Mouse (Mus musculus) lung, adult 10 weeks (tissue): ENCODE measurements around the gene Gprc5a. TPM values are rescaled to one million over a fixed set of nuclear protein-coding genes. Genes with fewer than 3 reads are reported as not detected.

Source experiments
- polyA plus RNA-seq: library from polyadenylated mRNA; stranded (reverse); fragments of 350-450 nt; fragmentation: Illumina TruSeq; extraction: RNeasy Lipid Tissue Mini Kit (QIAGEN cat#74804); gene quantifications from one replicate; pipeline ENCODE4 v1.2.3, GENCODE M21; 2014; ENCODE audit warnings: low read depth, low replicate concordance; ENCODE audit not compliant: insufficient read depth

Gene Gprc5a
- 320 TPM for polyA plus RNA-seq

DNA sequence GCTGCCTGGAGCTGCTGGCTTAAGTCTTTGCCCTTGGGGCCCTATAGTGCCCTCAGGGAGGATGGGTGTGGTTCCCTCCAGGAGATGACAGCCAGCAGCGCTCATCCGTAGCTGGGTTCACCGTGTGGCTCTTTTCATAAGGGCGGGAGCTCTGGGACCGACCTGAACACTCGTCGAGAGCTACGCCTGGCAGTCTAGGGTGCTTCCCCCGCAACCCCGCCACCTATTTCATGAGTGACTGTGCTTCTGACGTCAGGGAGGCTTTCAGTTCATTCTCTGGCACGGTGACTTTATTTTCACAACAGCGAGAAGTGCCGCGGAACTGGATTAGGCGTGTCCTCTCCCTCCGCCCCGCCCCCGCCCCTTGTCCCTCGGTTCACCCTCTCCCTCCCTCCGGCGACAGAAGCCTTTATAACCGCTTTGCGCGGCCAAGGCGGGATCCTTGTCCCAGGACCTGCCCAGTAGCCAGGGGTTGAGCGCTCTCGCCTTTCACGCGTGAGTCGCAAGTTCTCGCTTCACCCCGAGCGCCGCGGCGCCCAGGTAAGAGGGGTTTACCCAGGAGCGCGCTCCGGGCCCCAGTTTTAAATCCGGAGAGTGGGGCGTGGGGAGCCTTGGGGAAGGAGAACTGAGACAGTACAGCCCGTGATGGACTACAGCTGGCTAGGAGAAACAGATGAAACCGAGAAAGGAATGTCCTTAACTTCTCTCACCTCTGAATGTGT is at the start of gene Gprc5a:
Gene Gprc5a (plus strand): TSS at position 416 of the 722 bp plus-strand sequence.

DNA sequence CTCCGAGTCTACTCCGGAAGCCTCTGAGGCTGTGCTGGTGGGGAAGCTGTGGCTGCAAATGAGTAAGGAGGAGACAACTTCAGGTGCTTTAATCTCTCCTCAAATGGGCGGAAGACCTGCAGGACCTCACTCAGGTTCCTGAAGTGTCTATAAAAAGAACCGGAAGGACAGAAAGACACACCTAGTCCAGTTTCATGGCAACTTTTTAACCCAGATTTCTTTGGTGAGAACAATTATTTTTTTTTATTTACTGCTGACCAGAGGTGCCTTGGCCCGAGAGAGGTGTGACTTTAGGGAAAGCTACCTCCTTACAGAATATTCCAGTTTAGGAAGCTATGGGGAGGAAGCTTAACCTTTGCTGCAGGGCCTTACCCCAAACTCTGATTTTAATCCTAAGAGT is 52.7 kb downstream of the Gprc5a start, which contains the start of gene Gprc5d:
Gene Gprc5d (minus strand): TSS at position 101 of the 400 bp plus-strand sequence.

Other genes with a start within 250 kb of the Gprc5a start
- 21.3 TPM for gene Crebl2, start 235.5 kb upstream of the Gprc5a start, polyA plus RNA-seq
- 3.8 TPM for gene Gpr19, start 167.1 kb upstream of the Gprc5a start, polyA plus RNA-seq
- 44.2 TPM for gene Cdkn1b, start 145.2 kb upstream of the Gprc5a start, polyA plus RNA-seq
- 1.5 TPM for gene Apold1, start 83.9 kb upstream of the Gprc5a start, polyA plus RNA-seq
- gene Ddx47, start 54.0 kb upstream of the Gprc5a start, polyA plus RNA-seq: 50.1 TPM
- gene Gprc5d, start 52.6 kb downstream of the Gprc5a start, polyA plus RNA-seq: not detected
- gene Fam234b, start 132.3 kb downstream of the Gprc5a start, polyA plus RNA-seq: 3.2 TPM
- gene Hebp1, start 132.4 kb downstream of the Gprc5a start, polyA plus RNA-seq: 37.7 TPM
- gene Gsg1, start 188.7 kb downstream of the Gprc5a start, polyA plus RNA-seq: 0.42 TPM
- gene Pbp2, start 244.8 kb downstream of the Gprc5a start, polyA plus RNA-seq: not detected